Mouse (Mus musculus): ENCODE measurements around the gene Nr2c2.
A peak's percentile ranks its signal among the peaks of the same experiment; 100 is the strongest.

The Nr2c2 gene

GRCm38 (mm10) chr6:92131456-92131855 lies 40.3 kb downstream of the Nr2c2 start:
- no peak for DNase-seq

- DNase-seq, result no peak
These were observed 41.1 kb downstream of the Nr2c2 start for GRCm38 (mm10) chr6:92132021-92132911.

GRCm38 (mm10) chr6:92133617-92134016 lies 42.4 kb downstream of the Nr2c2 start:
- DNase-seq, result no peak

- no peak for DNase-seq
These were observed 45.2 kb downstream of the Nr2c2 start for GRCm38 (mm10) chr6:92136356-92136755.

- no peak for DNase-seq
These were observed 54.7 kb downstream of the Nr2c2 start for GRCm38 (mm10) chr6:92145881-92146280.

- no peak for DNase-seq
These were observed 62.6 kb downstream of the Nr2c2 start for GRCm38 (mm10) chr6:92153774-92154173.

- peak in 1 of 2 experiments; percentile 52 for DNase-seq
These were observed 67.6 kb downstream of the Nr2c2 start for GRCm38 (mm10) chr6:92158801-92159200.

- no peak for DNase-seq
These were observed 71.5 kb downstream of the Nr2c2 start for GRCm38 (mm10) chr6:92162724-92163123.

- no peak for DNase-seq
These were observed 85.3 kb downstream of the Nr2c2 start for GRCm38 (mm10) chr6:92176450-92176849.

GRCm38 (mm10) chr6:92183621-92184131 lies 92.5 kb downstream of the Nr2c2 start, which contains the start of gene Mrps25:
Gene Mrps25 (minus strand): TSS chr6:92184033.
- peak; percentile 81 to 86 for DNase-seq

- no peak for DNase-seq
These were observed 93.0 kb downstream of the Nr2c2 start for GRCm38 (mm10) chr6:92184178-92184577.

GRCm38 (mm10) chr6:92199414-92199813 lies 108.2 kb downstream of the Nr2c2 start:
- no peak for DNase-seq

GRCm38 (mm10) chr6:92214055-92214772 lies 123.0 kb downstream of the Nr2c2 start:
- DNase-seq, result no peak

GRCm38 (mm10) chr6:92214773-92215449 lies 123.7 kb downstream of the Nr2c2 start, which contains the start of gene Rbsn:
Gene Rbsn (minus strand): TSS chr6:92214925.
- DNase-seq, result peak; percentile 89 to 91

GRCm38 (mm10) chr6:92219445-92219844 lies 128.3 kb downstream of the Nr2c2 start:
- DNase-seq, result peak; percentile 74 to 75

- DNase-seq, result no peak
These were observed 130.4 kb downstream of the Nr2c2 start for GRCm38 (mm10) chr6:92221604-92222003.

GRCm38 (mm10) chr6:92222021-92222420 lies 130.8 kb downstream of the Nr2c2 start:
- no peak for DNase-seq
